Mouse (Mus musculus): ENCODE results near the gene Selenop.
"Not testable (repeated sequence)": the region's sequence is repeated elsewhere in the genome, so short reads cannot be mapped to it uniquely, and the experiment has no call there.

Selenop gene

GRCm38 (mm10) chr15:3268247-3268646, at the start of gene Selenop:
Gene Selenop (plus strand): TSS chr15:3268547.
- DNase-seq (ENCODE audit: low spot score in 2 of 2) = no peak

- not testable (repeated sequence) for DNase-seq (ENCODE audit: low spot score in 2 of 2)
Measured at GRCm38 (mm10) chr15:3218668-3219067, 49.7 kb upstream of the Selenop start.

- no peak for DNase-seq (ENCODE audit: low spot score in 2 of 2)
Measured at GRCm38 (mm10) chr15:3222803-3223437, 45.4 kb upstream of the Selenop start.

GRCm38 (mm10) chr15:3226573-3226972, 41.8 kb upstream of the Selenop start:
- DNase-seq (ENCODE audit: low spot score in 2 of 2) = no peak

- no peak for DNase-seq (ENCODE audit: low spot score in 2 of 2)
Measured at GRCm38 (mm10) chr15:3228185-3228584, 40.2 kb upstream of the Selenop start.

GRCm38 (mm10) chr15:3228990-3229389, 39.4 kb upstream of the Selenop start:
- no peak for DNase-seq (ENCODE audit: low spot score in 2 of 2)

- no peak for DNase-seq (ENCODE audit: low spot score in 2 of 2)
Measured at GRCm38 (mm10) chr15:3231004-3231403, 37.3 kb upstream of the Selenop start.

- no peak for DNase-seq (ENCODE audit: low spot score in 2 of 2)
Measured at GRCm38 (mm10) chr15:3232168-3232835, 36.0 kb upstream of the Selenop start.

GRCm38 (mm10) chr15:3233837-3234551, 34.4 kb upstream of the Selenop start:
- DNase-seq (ENCODE audit: low spot score in 2 of 2) = peak; percentile 15 to 30

GRCm38 (mm10) chr15:3236338-3236737, 32.0 kb upstream of the Selenop start:
- no peak for DNase-seq (ENCODE audit: low spot score in 2 of 2)

GRCm38 (mm10) chr15:3237963-3238362, 30.4 kb upstream of the Selenop start:
- DNase-seq (ENCODE audit: low spot score in 2 of 2) = no peak

- DNase-seq (ENCODE audit: low spot score in 2 of 2) = not testable (repeated sequence)
Measured at GRCm38 (mm10) chr15:3245036-3245435, 23.3 kb upstream of the Selenop start.

- DNase-seq (ENCODE audit: low spot score in 2 of 2) = no peak
Measured at GRCm38 (mm10) chr15:3250620-3251019, 17.7 kb upstream of the Selenop start.

- DNase-seq (ENCODE audit: low spot score in 2 of 2) = no peak
Measured at GRCm38 (mm10) chr15:3251031-3251717, 17.2 kb upstream of the Selenop start.

- DNase-seq (ENCODE audit: low spot score in 2 of 2) = no peak
Measured at GRCm38 (mm10) chr15:3251718-3252067, 16.7 kb upstream of the Selenop start.

GRCm38 (mm10) chr15:3259025-3259424, 9.3 kb upstream of the Selenop start:
- no peak for DNase-seq (ENCODE audit: low spot score in 2 of 2)

- no peak for DNase-seq (ENCODE audit: low spot score in 2 of 2)
Measured at GRCm38 (mm10) chr15:3260309-3260708, 8.0 kb upstream of the Selenop start.

- DNase-seq (ENCODE audit: low spot score in 2 of 2) = no peak
Measured at GRCm38 (mm10) chr15:3262883-3263282, 5.5 kb upstream of the Selenop start.

- DNase-seq (ENCODE audit: low spot score in 2 of 2) = peak in 1 of 2 experiments; percentile 14
Measured at GRCm38 (mm10) chr15:3264293-3264692, 4.1 kb upstream of the Selenop start.

- DNase-seq (ENCODE audit: low spot score in 2 of 2) = no peak
Measured at GRCm38 (mm10) chr15:3264828-3265227, 3.5 kb upstream of the Selenop start.

- DNase-seq (ENCODE audit: low spot score in 2 of 2) = no peak
Measured at GRCm38 (mm10) chr15:3269496-3269895, 1.1 kb downstream of the Selenop start.

GRCm38 (mm10) chr15:3269996-3270645, 1.8 kb downstream of the Selenop start:
- no peak for DNase-seq (ENCODE audit: low spot score in 2 of 2)

All from natural killer cell, adult 2 months (primary cell).